Mouse (Mus musculus) adrenal gland, postnatal 4 days (tissue): ENCODE data around the gene Olfr15. TPM values are rescaled to one million over a fixed set of nuclear protein-coding genes. Genes with fewer than 3 reads are reported as not detected.

Source experiments
- DNase-seq, 2 experiments: peaks; one replicate each; pipeline ENCODE4 v3.0.0; 2021 to 2022; ENCODE audit warnings: low spot score in 2 of 2, mixed read lengths in 2 of 2
- total RNA-seq, 2 experiments: library from RNA; stranded (reverse); gene quantifications; 2 replicates each; pipeline ENCODE4 v1.2.3; 2021

Gene Olfr15
- total RNA-seq, 2 experiments from 2014 or later = not detected

DNA sequence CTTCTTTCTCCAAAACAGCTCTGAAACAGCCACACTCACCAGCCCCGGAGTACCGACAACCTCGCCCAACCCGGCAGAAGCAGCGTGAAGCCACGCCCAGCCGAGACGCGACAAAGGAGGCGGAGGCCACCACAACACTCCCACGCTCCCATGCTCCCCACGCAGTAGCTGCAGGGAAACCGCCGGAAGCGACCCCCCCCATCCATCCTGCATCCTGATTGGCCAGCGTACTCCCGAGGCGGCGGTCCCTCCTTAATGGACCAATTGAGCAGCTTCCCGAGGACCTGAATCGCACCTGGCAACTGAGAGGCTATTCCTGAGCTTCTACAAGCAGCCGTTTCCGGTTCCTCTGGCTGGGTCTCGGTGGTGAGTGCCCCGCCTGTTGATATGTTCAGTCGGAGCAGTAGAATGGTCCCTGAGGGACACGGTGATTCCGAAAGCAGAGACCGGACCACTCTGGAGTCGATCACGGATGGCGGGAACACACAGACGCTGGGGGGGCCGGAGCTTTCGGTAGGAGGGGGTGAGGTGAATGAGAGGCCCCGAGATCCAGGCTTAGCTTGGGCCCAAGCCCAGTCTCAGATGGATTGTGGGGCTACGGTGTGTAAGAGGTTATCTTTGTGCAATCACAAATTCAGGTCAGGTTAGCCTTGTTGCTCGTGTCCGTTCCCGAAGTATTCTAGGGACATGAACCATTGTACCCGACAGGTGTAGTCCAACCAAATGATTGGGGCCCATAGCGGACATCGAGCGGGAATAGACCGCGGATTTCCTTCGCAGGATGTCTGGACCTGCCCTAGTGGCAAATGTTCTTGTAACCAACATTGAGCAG lies 41.8 kb downstream of the Olfr15 start, which contains the start of gene Naa60:
Gene Naa60, plus strand, starts transcription at position 160 of the 832 bp plus-strand sequence.
- DNase-seq = peak; percentile 70 to 83

DNA sequence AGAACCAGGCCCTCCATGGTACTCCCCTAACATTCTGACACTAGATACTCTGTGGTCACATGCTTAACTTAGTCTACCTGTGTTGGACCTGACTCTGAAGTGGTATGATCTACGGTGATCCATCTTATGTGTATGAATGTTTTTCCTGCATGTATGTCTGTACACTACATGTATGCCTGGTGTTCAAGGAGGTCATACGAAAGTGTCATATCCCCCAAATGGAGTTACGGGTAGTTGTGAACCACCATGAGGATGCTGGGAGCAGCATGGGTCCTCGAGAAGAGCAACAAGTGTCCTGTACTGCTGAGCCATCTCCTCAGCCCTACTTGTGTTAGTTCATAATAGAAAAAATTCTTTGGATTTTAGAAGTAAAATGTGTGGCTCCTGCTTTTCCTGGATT lies 45.7 kb downstream of the Olfr15 start:
- no peak for DNase-seq

- peak; percentile 90 for DNase-seq
Observed at GRCm38 (mm10) chr16:3884201-3885064, 53.8 kb downstream of the Olfr15 start, which contains the start of the genes Zfp597 and Gm20695. Zfp597 (minus strand) TSS chr16:3884561. Gm20695 (plus strand) TSS chr16:3884648.

DNA sequence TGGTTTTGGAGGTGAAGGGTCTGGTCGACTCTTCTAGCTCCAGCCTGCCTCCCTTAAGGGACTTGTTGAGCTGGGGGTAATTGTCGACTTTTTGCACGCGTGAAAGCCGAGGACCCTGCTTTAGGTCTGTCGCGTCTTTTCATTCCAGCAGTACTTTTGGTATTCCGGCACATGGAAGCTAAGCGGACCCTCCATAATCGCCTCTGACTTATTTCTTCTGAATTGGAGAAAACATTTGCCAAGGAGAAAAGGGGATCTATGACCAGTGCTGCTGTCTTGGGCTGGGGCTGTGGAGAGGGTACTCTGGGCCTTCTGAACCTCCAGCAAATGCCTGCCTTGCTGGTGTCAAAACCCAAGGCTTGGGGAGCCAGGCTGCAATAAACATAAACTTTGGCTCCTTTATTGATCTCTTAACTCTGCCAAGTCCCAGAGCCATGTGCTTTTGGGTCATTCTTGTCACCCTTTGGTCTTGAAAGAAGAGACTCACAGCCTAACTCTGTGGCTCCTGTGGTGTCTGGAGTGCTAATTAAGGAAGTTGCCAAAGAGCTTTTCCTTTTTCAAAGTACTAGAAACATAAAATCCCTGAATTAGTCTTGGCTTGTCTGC lies 54.5 kb downstream of the Olfr15 start:
- no peak for DNase-seq

- DNase-seq = no peak
Observed at GRCm38 (mm10) chr16:3891621-3892295, 61.1 kb downstream of the Olfr15 start.

DNA sequence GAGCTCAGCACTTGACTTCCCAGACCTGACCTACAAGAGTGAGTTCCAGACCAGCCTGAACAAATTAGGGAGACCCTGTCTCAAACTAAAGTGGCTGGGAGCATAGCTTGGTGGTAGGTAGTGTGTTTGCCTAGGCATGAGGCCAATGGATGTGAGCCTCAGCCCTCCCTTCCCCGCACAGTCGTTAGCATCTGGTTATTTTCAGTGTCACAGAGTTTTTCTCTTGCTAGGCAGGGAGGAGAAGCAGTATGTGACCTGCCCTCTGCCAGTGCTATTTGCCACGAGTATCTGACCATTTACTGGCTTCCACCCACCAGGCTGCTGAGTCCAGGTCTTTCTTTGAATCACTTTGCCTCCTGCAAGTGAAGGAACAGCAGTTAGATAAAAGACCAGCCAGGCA lies 63.1 kb downstream of the Olfr15 start:
- DNase-seq = no peak

Other genes starting within 250 kb of the Olfr15 start
- gene Olfr161, start 239.8 kb upstream of the Olfr15 start, total RNA-seq = not detected
- under 1 TPM in 1 of 2 experiments, not detected in 1; 0.08 TPM for gene Mefv, start 112.8 kb upstream of the Olfr15 start, total RNA-seq
- 10 to 100 TPM; 33.0 to 33.8 TPM for gene Zfp263, start 86.8 kb upstream of the Olfr15 start, total RNA-seq
- gene Zfp174, start 16.4 kb downstream of the Olfr15 start, total RNA-seq = 10 to 100 TPM; 24.7 to 27.1 TPM
- gene Naa60, start 41.5 kb downstream of the Olfr15 start, total RNA-seq = 10 to 100 TPM; 71.6 to 77.2 TPM
- gene Zfp597, start 53.7 kb downstream of the Olfr15 start, total RNA-seq = 10 to 100 TPM; 19.4 to 24.5 TPM
- 1 to 10 TPM; 1.0 to 1.5 TPM for gene Gm20695, start 53.8 kb downstream of the Olfr15 start, total RNA-seq
- gene 1700037C18Rik, start 77.8 kb downstream of the Olfr15 start, total RNA-seq = 1 to 10 TPM; 4.7 to 4.8 TPM
- 10 to 100 TPM; 24.5 to 25.3 TPM for gene Cluap1, start 77.9 kb downstream of the Olfr15 start, total RNA-seq
- 1 to 10 TPM; 4.3 to 4.7 TPM for gene Nlrc3, start 145.8 kb downstream of the Olfr15 start, total RNA-seq
- 10 to 100 TPM; 28.0 to 31.0 TPM for gene Slx4, start 172.9 kb downstream of the Olfr15 start, total RNA-seq
- under 1 TPM in 1 of 2 experiments, not detected in 1; 0.39 TPM for gene Dnase1, start 206.1 kb downstream of the Olfr15 start, total RNA-seq
- 100 to 1,000 TPM; 156 to 159 TPM for gene Trap1, start 246.9 kb downstream of the Olfr15 start, total RNA-seq